ENCODE assay signal across 19 mouse cellular contexts in genomic region chr2:170960396-170960795, GRCm38 (mm10).
"Had no signal": no experiment of that assay in that cellular context is flagged by ENCODE, and none has a peak within 500 bp of the region (broad histone marks: within the 10 kb centered on the region; RNA-seq: fewer than 3 reads in every experiment).

No protein-coding gene starts in this region.

- DNase-seq: liver, postnatal 0 days; lung, embryonic 14.5 days; lung, postnatal 10 days; lung, postnatal 4 days; midbrain, embryonic 14.5 days; retina, postnatal 1 day; right cerebral cortex, adult 18-20 months; right cerebral cortex, postnatal 25 days; right cerebral cortex, postnatal 4 days; spleen, adult 18-20 months; thymus, adult 18-20 months; thymus, postnatal 14 days; thymus, postnatal 36 days had no signal

- ATAC-seq: liver, postnatal 0 days; midbrain, embryonic 16.5 days had no signal

- H3K9me3 ChIP-seq: midbrain, embryonic 10.5 days; midbrain, embryonic 12.5 days; neural tube, embryonic 13.5 days; neural tube, embryonic 15.5 days had no signal

- H3K36me3 ChIP-seq: midbrain, embryonic 10.5 days; midbrain, embryonic 12.5 days; neural tube, embryonic 13.5 days; neural tube, embryonic 15.5 days had no signal

- H3K4me1 ChIP-seq: midbrain, embryonic 10.5 days; midbrain, embryonic 12.5 days; neural tube, embryonic 13.5 days; neural tube, embryonic 15.5 days had no signal

- H3K27me3 ChIP-seq: midbrain, embryonic 12.5 days; neural tube, embryonic 13.5 days; neural tube, embryonic 15.5 days had no signal

- H3K4me3 ChIP-seq: midbrain, embryonic 10.5 days; midbrain, embryonic 12.5 days; myocyte; neural tube, embryonic 13.5 days; neural tube, embryonic 15.5 days had no signal

- H3K9ac ChIP-seq: liver, postnatal 0 days; lung, embryonic 14.5 days; midbrain, embryonic 12.5 days; neural tube, embryonic 13.5 days; neural tube, embryonic 15.5 days had no signal

- H3K27ac ChIP-seq: midbrain, embryonic 10.5 days; midbrain, embryonic 12.5 days; neural tube, embryonic 13.5 days; neural tube, embryonic 15.5 days had no signal

- H3K4me2 ChIP-seq: lung, embryonic 14.5 days; midbrain, embryonic 12.5 days; neural tube, embryonic 13.5 days; neural tube, embryonic 15.5 days had no signal
